Mouse (Mus musculus): ENCODE data around the gene Rreb1. TPM values are rescaled to one million over a fixed set of nuclear protein-coding genes. Genes with fewer than 3 reads are reported as not detected.

Rreb1 gene
- 4.1 and 5.3 TPM in 2 replicates for polyA plus RNA-seq (2016; fragmentation: Nextera tagmentation; extraction: Ambion mirVana)

DNA sequence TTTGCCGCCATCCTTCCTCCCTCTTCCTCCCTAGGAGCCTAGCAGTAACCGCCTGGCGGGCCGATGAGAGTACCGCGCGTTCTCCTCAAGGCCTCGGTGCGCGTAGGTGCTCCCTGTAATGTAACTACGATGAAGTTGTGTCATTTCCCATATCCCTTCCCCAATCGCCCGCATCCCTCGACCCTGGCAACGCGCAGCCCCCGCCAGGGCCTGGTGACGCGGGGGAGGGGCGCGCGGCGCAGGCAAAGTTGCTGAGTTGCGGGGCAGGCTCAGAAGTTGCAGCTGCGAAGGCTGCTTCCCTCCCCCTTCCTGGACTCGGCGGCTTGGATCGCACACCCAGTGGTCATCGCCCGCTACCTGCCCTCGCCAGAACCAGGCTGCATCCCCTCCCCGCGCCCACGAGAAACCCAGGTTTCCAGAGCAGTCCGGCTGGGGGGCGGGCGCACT lies at the start of gene Rreb1:
Rreb1 (plus strand) TSS at position 254 of the 447 bp plus-strand sequence.
- H3K4me1 ChIP-seq: peaks cover 20% of the 10 kb centered on the region
- peak within 1 kb of the TSS; percentile 56 for H3K4me3 ChIP-seq (replicated peaks)
- peaks cover 71% of the 10 kb centered on the region for H3K27me3 ChIP-seq
- no peaks in the 10 kb centered on the region for H3K9me3 ChIP-seq
- H3K9ac ChIP-seq: peak within 1 kb of the TSS; percentile 59
- H3K4me2 ChIP-seq: peak within 1 kb of the TSS; percentile 100
- no peaks in the 10 kb centered on the region for H3K36me3 ChIP-seq (replicated peaks)
- under 1% methylated on average over 36 of the region's 37 CpGs for WGBS
- ATAC-seq (ENCODE audit: low FRiP score): peak; percentile 36
- no peak within 1 kb of the TSS for H3K27ac ChIP-seq

DNA sequence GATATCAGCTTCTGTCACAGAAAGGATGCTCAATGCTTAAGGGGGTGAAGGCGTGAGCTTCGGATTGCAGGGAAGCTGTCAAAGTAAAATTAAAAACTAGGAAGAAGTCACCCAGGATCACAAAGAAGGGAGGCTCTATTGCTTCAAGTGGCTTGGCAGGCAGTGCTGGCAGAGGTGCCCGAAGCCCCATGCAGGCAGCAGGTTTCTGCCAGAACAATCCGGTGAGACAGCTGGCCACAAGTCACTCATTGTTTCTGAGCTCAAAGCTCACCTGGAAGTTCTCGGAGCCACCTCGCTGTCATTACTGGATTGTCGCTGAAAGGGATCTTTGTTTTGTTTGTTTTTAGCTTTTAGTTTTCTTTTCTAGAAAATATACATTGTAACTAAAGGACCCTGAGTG lies 49.6 kb upstream of the Rreb1 start:
- Histone ChIP-seq H3K36me3 (replicated peaks) (no peaks in the 10 kb centered on the region), H3K4me2 (no peak overlapping the region), H3K27ac (no peak overlapping the region), H3K9ac (no peak overlapping the region), H3K4me3 (replicated peaks) (no peak overlapping the region), H3K4me1 (no peaks in the 10 kb centered on the region), H3K27me3 (no peaks in the 10 kb centered on the region), H3K9me3 (no peaks in the 10 kb centered on the region)
- 88% methylated on average over 7 of the region's 7 CpGs for WGBS
- no peak for ATAC-seq (ENCODE audit: low FRiP score)

DNA sequence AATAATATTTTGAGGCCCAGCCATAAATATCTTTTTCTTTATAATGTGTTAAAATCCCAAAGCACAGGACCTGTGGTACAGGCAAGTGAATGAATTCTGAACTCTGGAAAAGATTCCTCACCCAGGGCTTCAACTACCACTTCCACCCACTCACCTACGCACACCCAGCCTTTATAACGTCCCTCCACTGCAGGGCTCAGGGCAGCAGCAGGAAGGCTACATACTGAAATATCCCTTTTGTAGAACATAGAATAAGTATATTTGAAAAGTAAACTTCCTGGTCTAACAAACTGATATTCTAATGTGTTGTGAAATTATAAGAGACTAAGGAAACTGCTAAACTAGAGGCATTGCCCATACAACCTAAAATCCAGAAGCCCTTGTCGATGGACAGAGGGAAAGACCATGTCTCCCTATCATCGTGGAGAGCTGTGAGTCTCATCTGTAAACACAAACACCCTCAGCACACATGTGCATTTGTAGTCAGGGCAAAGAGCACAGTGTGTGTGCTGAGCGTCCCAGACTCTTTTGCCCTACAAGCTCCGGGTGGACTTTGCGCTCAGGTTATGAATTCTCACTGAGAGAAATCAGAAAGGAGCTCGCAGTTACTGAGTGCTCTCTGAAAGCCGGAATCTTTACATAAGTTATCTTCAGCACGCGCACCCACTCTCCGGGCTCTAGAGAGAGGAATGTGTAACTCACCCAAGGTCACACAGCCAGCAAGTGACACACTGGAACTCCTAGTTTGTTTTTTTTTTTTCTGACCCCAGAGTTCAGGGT lies 46.1 kb upstream of the Rreb1 start:
- H3K4me3 ChIP-seq (replicated peaks): no peak overlapping the region
- H3K9ac ChIP-seq: no peak overlapping the region
- no peak overlapping the region for H3K27ac ChIP-seq
- 90% methylated on average over 12 of the region's 12 CpGs for WGBS
- no peaks in the 10 kb centered on the region for H3K27me3 ChIP-seq
- no peaks in the 10 kb centered on the region for H3K4me1 ChIP-seq
- no peaks in the 10 kb centered on the region for H3K9me3 ChIP-seq
- ATAC-seq (ENCODE audit: low FRiP score): no peak
- H3K4me2 ChIP-seq: no peak overlapping the region
- H3K36me3 ChIP-seq (replicated peaks): no peaks in the 10 kb centered on the region

DNA sequence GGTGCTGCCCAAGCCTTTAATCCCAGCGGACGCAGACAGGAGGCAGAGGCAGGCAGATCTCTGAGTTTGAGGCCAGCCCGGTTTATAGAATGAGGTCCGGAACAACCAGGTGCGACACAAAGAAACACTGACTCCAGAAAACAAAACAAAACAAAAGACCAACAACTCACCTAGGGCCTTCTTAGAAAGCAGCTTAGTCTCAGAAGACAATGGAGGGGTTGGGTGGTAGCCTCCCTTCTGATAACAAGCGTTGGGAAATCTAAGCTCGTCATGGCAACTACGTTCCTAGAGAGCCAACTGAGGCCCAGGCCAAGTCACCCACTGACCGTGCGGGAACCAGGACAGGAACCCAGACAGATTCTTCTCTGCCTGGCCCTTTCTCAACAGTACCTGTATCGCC lies 43.7 kb upstream of the Rreb1 start:
- Histone ChIP-seq H3K27ac (no peak overlapping the region), H3K36me3 (replicated peaks) (no peaks in the 10 kb centered on the region), H3K4me2 (no peak overlapping the region), H3K9ac (no peak overlapping the region), H3K9me3 (no peaks in the 10 kb centered on the region), H3K27me3 (no peaks in the 10 kb centered on the region), H3K4me3 (replicated peaks) (no peak overlapping the region), H3K4me1 (no peaks in the 10 kb centered on the region)
- WGBS: 88% methylated on average over 11 of the region's 11 CpGs
- no peak for ATAC-seq (ENCODE audit: low FRiP score)

DNA sequence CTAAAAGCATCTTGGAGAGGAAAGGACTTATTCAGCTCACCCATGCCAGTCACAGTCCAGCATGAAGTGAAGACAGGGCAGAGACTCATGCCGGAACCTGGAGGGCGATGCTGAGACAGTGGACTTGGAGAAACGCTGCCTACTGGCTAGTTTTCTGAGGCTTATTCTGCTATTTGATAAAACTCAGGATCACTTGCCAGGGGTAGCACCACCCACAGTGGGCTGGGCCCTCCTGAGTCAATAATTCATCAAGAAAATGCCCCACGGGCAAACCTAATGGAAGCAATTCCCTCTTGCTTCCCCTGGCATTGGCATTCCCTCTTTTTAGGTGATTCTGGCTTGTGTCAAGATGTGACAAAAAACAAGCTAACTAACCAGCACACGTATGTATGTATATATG lies 38.1 kb upstream of the Rreb1 start:
- no peaks in the 10 kb centered on the region for H3K27me3 ChIP-seq
- ATAC-seq (ENCODE audit: low FRiP score): no peak
- H3K4me3 ChIP-seq (replicated peaks): no peak overlapping the region
- H3K27ac ChIP-seq: no peak overlapping the region
- no peaks in the 10 kb centered on the region for H3K4me1 ChIP-seq
- H3K9ac ChIP-seq: no peak overlapping the region
- no peaks in the 10 kb centered on the region for H3K36me3 ChIP-seq (replicated peaks)
- WGBS: 83% methylated on average over 5 of the region's 5 CpGs
- H3K9me3 ChIP-seq: no peaks in the 10 kb centered on the region
- H3K4me2 ChIP-seq: no peak overlapping the region

DNA sequence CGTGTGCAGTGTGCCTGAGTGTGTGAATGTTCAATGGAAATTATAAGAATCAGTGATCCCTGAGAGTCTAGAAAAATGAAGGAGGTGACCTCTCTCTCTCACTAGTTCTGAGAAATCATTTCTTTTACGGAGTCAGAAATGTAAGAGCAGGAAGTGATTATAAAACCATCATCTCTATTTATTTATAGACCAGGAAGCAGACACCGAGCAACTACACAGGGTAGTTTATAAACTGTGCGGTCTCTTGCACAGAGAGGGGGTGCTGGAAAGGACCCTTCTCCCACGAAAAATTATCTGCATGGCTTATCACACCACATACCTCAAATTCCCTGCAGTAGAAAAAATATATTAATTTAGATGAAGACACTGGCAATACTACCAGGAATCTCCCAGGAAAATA lies 37.4 kb upstream of the Rreb1 start:
- Histone ChIP-seq H3K4me1 (no peaks in the 10 kb centered on the region), H3K9me3 (no peaks in the 10 kb centered on the region), H3K4me2 (no peak overlapping the region), H3K4me3 (replicated peaks) (no peak overlapping the region), H3K27ac (no peak overlapping the region), H3K9ac (no peak overlapping the region), H3K36me3 (replicated peaks) (no peaks in the 10 kb centered on the region), H3K27me3 (no peaks in the 10 kb centered on the region)
- 81% methylated on average over 5 of the region's 5 CpGs for WGBS
- no peak for ATAC-seq (ENCODE audit: low FRiP score)

DNA sequence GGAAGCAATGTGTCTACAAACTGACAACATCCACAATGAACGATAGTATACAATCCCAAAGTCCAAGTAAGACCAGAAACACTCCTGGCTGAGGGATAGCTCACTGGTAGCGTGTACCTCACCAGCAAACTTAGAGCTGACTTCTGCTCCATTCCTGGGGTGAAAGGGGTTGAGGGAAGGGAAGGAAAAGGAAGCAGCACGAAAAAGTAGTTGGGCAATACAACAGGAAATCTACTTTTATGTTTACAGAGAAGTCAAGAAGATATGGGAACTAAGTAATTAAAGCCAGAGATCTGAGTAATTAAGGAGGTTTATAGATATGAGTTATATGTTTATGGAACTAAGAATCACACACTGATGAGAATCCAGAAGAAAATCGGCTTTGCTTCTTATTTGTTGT lies 36.0 kb upstream of the Rreb1 start:
- H3K27ac ChIP-seq: no peak overlapping the region
- no peak for ATAC-seq (ENCODE audit: low FRiP score)
- H3K9ac ChIP-seq: no peak overlapping the region
- H3K4me2 ChIP-seq: no peak overlapping the region
- no peaks in the 10 kb centered on the region for H3K27me3 ChIP-seq
- no peak overlapping the region for H3K4me3 ChIP-seq (replicated peaks)
- WGBS: 91% methylated on average over 4 of the region's 4 CpGs
- H3K4me1 ChIP-seq: no peaks in the 10 kb centered on the region
- no peaks in the 10 kb centered on the region for H3K36me3 ChIP-seq (replicated peaks)
- H3K9me3 ChIP-seq: no peaks in the 10 kb centered on the region

DNA sequence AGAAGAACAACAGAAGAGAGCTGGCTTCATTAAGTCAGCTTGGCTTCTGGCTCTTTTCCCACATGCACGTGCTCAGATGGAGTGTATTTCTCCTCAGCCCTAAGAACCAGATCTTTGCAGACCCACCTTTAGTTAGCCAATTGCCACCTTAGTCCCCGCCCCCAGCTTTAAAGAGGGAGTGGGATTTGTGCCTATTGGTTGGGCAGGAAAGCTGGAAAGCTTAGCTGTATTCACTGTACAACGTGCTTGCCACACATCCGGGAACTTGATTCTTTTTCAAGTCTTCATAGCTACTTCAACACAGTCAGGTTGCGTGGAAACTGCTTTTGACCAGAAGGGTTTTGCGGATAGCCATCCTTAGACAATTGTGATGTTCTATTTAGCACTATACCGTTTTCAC lies 30.7 kb upstream of the Rreb1 start:
- no peaks in the 10 kb centered on the region for H3K9me3 ChIP-seq
- H3K9ac ChIP-seq: no peak overlapping the region
- H3K4me1 ChIP-seq: peaks cover 18% of the 10 kb centered on the region
- no peak overlapping the region for H3K4me3 ChIP-seq (replicated peaks)
- no peaks in the 10 kb centered on the region for H3K36me3 ChIP-seq (replicated peaks)
- 67% methylated on average over 7 of the region's 7 CpGs for WGBS
- H3K27ac ChIP-seq: no peak overlapping the region
- ATAC-seq (ENCODE audit: low FRiP score): no peak
- H3K27me3 ChIP-seq: peaks cover 29% of the 10 kb centered on the region
- H3K4me2 ChIP-seq: no peak overlapping the region

DNA sequence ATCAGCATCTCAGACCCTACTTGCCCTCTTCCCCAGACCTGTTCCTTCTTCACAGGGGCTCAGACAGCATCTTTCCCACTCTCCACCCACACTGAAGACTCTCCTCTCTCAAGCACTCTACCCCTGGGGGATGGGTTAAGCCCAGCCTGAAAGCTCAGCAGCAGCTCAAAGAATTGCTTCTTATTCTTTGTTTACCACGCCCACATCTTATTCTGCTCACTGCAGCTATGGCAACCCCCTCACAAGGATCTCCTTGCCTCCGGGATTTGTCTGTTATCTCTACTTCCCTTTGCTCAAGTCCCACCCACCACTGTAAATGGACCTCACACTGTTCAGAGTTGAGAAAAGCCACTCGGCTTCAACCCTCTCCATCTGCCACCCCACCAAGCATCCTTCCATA lies 28.7 kb upstream of the Rreb1 start:
- Histone ChIP-seq H3K27me3 (peaks cover 29% of the 10 kb centered on the region), H3K27ac (no peak overlapping the region), H3K4me2 (no peak overlapping the region), H3K36me3 (replicated peaks) (no peaks in the 10 kb centered on the region), H3K4me1 (peaks cover 18% of the 10 kb centered on the region), H3K9me3 (0 out of 2 replicates have a peak, but pooled peaks cover under 1% of the 10 kb centered on the region), H3K9ac (no peak overlapping the region), H3K4me3 (replicated peaks) (no peak overlapping the region)
- WGBS: 3% methylated on average over 3 of the region's 3 CpGs
- ATAC-seq (ENCODE audit: low FRiP score): peak; percentile 60; the same call in 1 of the 2 replicates

DNA sequence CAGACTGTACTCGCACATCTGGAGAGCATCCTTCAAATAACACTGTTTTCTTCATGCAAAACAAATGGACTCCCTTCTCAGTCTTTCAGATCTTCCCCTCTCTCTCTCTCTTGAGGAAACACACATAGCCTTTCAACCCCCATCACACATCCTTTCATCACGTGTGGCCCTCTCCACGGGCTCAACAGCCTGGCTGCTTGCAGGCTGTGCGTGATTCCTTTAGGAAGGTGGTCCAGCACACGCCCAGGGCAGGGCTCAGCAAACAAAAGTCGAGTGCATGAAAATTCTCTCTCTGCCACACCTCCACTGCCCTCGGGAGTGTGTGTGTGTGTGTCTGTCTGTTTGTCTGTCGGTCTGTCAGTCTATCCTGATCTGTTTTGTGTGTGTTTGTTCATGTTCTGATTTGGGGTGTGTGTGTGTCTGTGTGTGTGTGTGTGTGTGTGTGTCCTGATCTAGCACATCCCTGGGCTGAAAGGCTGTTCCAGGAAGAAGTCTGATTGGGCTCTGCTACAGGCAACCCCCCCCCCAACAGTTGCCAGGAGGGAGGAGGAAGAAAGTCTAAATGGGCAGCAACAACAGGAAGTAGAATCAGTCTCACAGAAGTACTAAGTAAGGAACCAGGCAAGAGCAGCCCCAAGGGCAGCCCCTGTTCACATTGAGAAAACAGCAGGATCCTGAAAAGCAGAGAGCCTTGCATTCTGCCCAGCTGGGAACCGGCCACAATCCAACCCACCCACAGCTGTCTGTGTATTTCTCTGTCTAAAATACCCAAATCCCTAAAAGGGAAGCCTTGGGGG lies 26.8 kb upstream of the Rreb1 start:
- no peaks in the 10 kb centered on the region for H3K36me3 ChIP-seq (replicated peaks)
- H3K27ac ChIP-seq: no peak overlapping the region
- H3K4me1 ChIP-seq: peaks cover 18% of the 10 kb centered on the region
- no peak for ATAC-seq (ENCODE audit: low FRiP score)
- no peak overlapping the region for H3K9ac ChIP-seq
- H3K9me3 ChIP-seq: 0 out of 2 replicates have a peak, but pooled peaks cover 3% of the 10 kb centered on the region
- no peak overlapping the region for H3K4me2 ChIP-seq
- H3K4me3 ChIP-seq (replicated peaks): no peak overlapping the region
- 56% methylated on average over 9 of the region's 9 CpGs for WGBS
- peaks cover 35% of the 10 kb centered on the region for H3K27me3 ChIP-seq

DNA sequence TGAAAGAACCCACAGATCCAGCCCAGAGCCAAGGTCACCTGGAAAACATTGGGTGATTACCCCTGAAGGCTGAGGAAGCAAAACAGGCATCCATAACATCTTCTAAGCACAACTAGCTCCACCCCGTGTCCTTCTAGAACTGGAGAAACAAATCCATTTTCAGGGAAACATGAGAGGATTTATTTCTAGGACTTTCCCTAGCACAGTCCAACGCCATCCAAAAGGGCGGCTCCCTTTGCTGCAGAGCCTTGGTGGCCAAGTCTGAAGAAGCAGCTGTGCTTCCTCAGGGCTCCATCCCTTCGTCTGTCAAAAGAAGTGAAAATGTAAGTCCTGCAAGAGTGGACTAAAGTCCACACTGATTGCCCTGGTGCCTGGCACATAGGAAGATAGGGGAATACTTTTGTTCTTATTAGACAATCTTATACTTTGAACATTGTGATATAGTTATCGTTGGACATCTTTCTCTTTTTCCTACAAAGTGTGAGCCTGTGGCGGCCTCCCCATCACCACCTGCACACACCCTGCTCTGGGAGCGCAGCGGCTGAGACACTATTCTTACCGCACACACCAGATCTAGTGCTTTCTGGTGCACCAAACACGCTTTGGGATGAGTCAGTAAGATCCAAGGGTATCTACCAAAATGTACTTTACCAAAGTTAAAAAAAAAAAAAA lies 18.7 kb upstream of the Rreb1 start:
- Histone ChIP-seq H3K9ac (no peak overlapping the region), H3K36me3 (replicated peaks) (no peaks in the 10 kb centered on the region), H3K27ac (no peak overlapping the region), H3K4me2 (no peak overlapping the region), H3K9me3 (0 out of 2 replicates have a peak, but pooled peaks cover 3% of the 10 kb centered on the region), H3K27me3 (peaks cover 79% of the 10 kb centered on the region), H3K4me3 (replicated peaks) (no peak overlapping the region), H3K4me1 (peaks cover 14% of the 10 kb centered on the region)
- 81% methylated on average over 10 of the region's 10 CpGs for WGBS
- ATAC-seq (ENCODE audit: low FRiP score): no peak

DNA sequence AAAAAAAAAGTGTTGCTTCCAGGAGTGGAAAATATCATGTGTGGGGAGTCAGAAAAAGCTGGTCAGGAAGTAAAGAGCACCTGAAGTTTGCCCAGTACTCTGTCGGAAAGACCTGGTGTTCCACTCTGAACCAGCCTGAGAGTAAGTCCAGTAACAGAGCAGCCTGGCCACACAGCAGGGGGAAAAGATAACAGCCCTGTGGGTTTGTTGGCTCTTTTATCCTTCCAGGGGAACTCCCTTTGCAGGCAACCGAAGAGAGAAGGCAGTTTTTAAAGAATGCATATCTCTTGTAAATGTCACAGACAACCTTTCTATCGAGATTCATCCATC lies 18.2 kb upstream of the Rreb1 start:
- Histone ChIP-seq H3K36me3 (replicated peaks) (no peaks in the 10 kb centered on the region), H3K27me3 (peaks cover 83% of the 10 kb centered on the region), H3K9me3 (no peaks in the 10 kb centered on the region), H3K4me1 (peaks cover 14% of the 10 kb centered on the region), H3K27ac (no peak overlapping the region), H3K9ac (no peak overlapping the region), H3K4me3 (replicated peaks) (no peak overlapping the region), H3K4me2 (no peak overlapping the region)
- 24% methylated on average over 3 of the region's 3 CpGs for WGBS
- no peak for ATAC-seq (ENCODE audit: low FRiP score)

Measured in forebrain, embryonic 12.5 days (tissue).